1 mouse cellular context compared by ENCODE assay signal in genomic region chr19:10895016-10895528, GRCm38 (mm10).
TF ChIP-seq lines count a peak whose summit lies in the region.

Gene Prpf19 (plus strand): TSS chr19:10895231.

TF ChIP-seq in CH12.LX, 34 proteins besides CTCF, POLR2A, EP300 and RAD21 (continued from another document):
- 0 out of 2 replicates have a peak, but pooled peaks have one; percentile 26 for TF ChIP-seq NRF1 (IDR thresholded peaks at IDR 0.05; ENCODE audit: low read depth, low read length)
- no peak for TF ChIP-seq JUN (IDR thresholded peaks at IDR 0.05; ENCODE audit: insufficient read depth, low read depth, low read length)
- 0 out of 2 replicates have a peak, but pooled peaks have one; percentile 6 for TF ChIP-seq CHD2 (IDR thresholded peaks at IDR 0.05; ENCODE audit: low read length)
- peak; percentile 96 for TF ChIP-seq SIN3A (IDR thresholded peaks at IDR 0.05; ENCODE audit: low read length)
- 0 out of 2 replicates have a peak, but pooled peaks have one; percentile 63 for TF ChIP-seq TBP (conservative IDR thresholded peaks at IDR 0.05; ENCODE audit: low read depth, low read length)
- peak; percentile 100 for TF ChIP-seq ZNF384 (IDR thresholded peaks at IDR 0.05; ENCODE audit: low read depth, low read length)
- TF ChIP-seq ELF1 (IDR thresholded peaks at IDR 0.05; ENCODE audit: low read depth, low read length) = peak; percentile 99
- no peak for TF ChIP-seq ZC3H11A (IDR thresholded peaks at IDR 0.05; ENCODE audit: low read depth, low read length)
- TF ChIP-seq MYC (IDR thresholded peaks at IDR 0.05; ENCODE audit: low read depth, low read length) = peak; percentile 94
- no peak for TF ChIP-seq PAX5 (IDR thresholded peaks at IDR 0.05; ENCODE audit: low read length)
- peak; percentile 83 for TF ChIP-seq ZMIZ1 (IDR thresholded peaks at IDR 0.05; ENCODE audit: low read depth, low read length)
- peak; percentile 99 for TF ChIP-seq MXI1 (IDR thresholded peaks at IDR 0.05; ENCODE audit: low read depth, low read length)
- TF ChIP-seq MAFK (IDR thresholded peaks at IDR 0.05; ENCODE audit: insufficient replicate concordance, low read length) = no peak
- TF ChIP-seq CHD1 (IDR thresholded peaks at IDR 0.05; ENCODE audit: low read depth, low read length) = no peak
- peak; percentile 31; the same call in 1 of the 2 replicates for TF ChIP-seq MAZ (IDR thresholded peaks at IDR 0.05; ENCODE audit: low read depth, low read length)
- peak; percentile 90 for TF ChIP-seq BHLHE40 (IDR thresholded peaks at IDR 0.05; ENCODE audit: low read depth, low read length)
- peak; percentile 92 for TF ChIP-seq NELFE (IDR thresholded peaks at IDR 0.05; ENCODE audit: low read depth, low read length)
- peak; percentile 98 for TF ChIP-seq KAT2A (IDR thresholded peaks at IDR 0.05; ENCODE audit: insufficient replicate concordance, low read length)
- peak; percentile 77 for TF ChIP-seq UBTF (IDR thresholded peaks at IDR 0.05; ENCODE audit: low read depth, low read length)
- no peak for TF ChIP-seq JUND (conservative IDR thresholded peaks at IDR 0.05; ENCODE audit: low read depth, low read length)
- TF ChIP-seq GABPA (IDR thresholded peaks at IDR 0.05; ENCODE audit: insufficient replicate concordance, low read depth, low read length) = peak; percentile 58; the same call in 1 of the 2 replicates
- peak; percentile 27; the same call in 1 of the 2 replicates for TF ChIP-seq USF1 (IDR thresholded peaks at IDR 0.05; ENCODE audit: low read depth, low read length)
